Mouse (Mus musculus): ENCODE results near the gene Parp6.

Gene Parp6

DNA sequence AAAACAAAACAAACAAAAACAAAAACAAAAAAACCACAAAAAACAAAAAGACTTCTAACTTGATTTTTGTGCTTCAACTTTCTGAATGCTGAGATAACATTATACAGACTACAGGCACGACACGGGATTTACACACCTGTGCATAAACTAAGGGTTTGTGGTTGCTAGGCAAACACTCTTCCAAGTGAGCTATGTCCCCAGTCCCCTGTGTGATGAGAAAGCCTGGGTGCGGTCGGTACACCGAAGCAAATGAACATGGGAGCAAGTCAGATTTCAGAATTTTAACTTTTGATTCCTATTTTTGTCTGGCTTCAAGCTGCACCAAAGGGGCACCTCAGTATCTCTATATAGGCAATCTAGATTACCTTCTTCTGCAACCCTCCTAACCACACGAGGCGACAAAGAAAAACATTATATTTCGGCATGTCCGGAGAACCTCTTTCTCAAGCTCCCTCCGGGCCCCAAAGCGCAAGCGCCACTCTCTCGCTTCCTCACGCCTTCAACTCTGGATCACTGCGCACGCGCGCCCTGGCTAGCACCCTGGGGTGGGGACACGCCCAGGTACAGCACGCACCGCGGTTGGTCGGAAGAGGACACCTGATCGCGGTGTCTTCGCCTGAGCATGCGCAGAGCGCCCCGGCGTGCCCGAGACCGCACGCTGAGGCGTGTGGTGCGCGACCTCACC is at the start of gene Parp6:
TSS of gene Parp6 (plus strand) at position 663 of the 685 bp plus-strand sequence.
- peak; percentile 93 for ATAC-seq (ENCODE audit: insufficient number of reproducible peaks, low FRiP score, low TSS enrichment)

DNA sequence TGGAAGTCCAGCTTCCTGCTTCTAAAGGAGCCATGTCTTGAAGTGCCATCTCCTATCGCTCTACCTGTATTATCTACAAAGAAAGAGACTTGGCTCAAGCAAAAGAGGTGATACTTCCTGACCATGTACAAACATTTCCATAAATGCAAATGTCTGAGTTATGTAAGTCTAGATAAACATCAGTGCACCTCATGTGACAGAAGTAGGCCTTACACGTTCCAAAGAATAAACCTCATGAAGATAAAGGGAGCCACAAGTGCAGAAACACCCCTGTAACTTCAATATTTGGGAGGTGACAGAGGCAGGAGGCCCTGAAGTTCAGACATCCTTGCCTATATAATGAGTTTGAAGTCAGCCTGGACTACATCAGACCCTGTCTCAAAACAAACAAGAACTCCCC is 45.2 kb upstream of the Parp6 start:
- no peak for ATAC-seq (ENCODE audit: insufficient number of reproducible peaks, low FRiP score, low TSS enrichment)

DNA sequence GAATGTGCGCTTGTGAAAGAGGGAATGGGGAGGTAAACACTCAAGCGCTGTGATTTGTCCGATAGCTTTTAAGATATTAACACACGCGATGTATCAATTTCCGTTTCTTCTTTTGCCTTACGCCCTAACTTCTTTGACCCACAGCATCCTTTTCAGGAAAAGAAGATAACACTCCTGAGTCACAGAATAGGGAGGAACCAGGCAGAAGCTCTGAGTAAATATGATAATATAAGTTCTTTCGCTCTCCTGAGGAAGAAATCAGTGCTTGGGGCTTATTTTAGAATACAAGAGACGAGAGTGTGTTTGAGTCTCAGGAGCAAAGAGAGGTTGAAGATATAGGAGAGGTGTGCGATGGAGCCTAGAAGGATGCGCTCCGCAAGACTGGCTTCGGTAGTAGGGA is 39.7 kb upstream of the Parp6 start:
- no peak for ATAC-seq (ENCODE audit: insufficient number of reproducible peaks, low FRiP score, low TSS enrichment)

DNA sequence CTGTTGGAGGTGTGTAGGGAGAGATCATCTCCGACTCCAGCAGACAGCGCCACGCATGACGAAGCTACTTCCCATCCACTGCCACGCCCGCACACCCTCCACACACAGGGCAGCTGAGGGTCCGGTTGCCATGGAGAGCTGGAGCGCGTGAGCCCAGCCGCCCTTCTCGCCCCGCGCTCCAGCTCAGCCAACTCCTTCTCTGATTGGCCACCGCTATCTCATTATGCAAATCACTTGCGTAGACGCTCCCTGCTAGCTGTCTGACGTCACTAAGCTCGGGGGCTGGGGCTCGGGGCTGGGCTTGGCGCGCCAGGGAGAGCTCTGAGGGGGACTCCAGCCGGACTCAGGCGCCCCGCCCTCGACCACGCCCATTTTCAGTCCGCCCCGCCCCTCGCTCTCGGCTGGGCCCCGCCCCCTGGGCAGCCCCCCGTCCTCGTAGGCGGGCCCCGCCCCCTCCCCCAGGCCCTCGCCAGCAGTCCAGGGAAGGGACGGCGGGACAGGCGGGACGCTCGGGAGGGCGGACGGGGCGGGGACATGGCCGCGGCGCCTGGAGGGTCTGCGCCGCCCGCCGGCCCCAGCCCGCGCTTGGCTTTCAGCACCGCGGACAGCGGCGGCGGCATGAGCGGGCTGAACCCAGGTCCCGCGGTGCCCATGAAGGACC is 39.1 kb upstream of the Parp6 start, which contains the start of gene Celf6:
TSS of gene Celf6 (plus strand) at position 74 of the 661 bp plus-strand sequence.
- peak; percentile 91 for ATAC-seq (ENCODE audit: insufficient number of reproducible peaks, low FRiP score, low TSS enrichment)

- peak; percentile 56; the same call in 1 of the 2 replicates for ATAC-seq (ENCODE audit: insufficient number of reproducible peaks, low FRiP score, low TSS enrichment)
These were observed 38.6 kb upstream of the Parp6 start for GRCm38 (mm10) chr9:59578505-59578867.

DNA sequence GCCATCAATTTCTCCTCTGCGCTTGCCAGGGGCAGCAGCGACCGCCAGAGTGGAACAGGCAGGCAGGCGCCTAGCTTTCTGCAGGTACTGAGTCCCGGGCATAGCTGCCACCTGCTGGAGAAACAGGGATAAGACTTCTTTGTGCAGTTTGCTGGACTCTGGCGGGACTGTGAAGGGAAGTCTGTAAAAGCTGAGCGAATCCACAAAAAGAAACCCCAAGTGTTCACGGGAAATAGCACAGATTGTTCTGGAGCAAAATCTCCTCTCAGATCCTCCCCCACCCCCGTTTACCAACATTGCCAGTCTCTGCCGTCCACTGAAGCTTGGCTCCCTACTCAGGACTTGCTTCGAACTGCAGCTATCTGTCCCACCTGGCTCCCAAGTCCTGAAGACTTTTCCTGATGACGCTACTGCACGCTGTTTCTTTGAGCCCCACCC is 32.2 kb upstream of the Parp6 start:
- peak; percentile 65; the same call in 1 of the 2 replicates for ATAC-seq (ENCODE audit: insufficient number of reproducible peaks, low FRiP score, low TSS enrichment)

DNA sequence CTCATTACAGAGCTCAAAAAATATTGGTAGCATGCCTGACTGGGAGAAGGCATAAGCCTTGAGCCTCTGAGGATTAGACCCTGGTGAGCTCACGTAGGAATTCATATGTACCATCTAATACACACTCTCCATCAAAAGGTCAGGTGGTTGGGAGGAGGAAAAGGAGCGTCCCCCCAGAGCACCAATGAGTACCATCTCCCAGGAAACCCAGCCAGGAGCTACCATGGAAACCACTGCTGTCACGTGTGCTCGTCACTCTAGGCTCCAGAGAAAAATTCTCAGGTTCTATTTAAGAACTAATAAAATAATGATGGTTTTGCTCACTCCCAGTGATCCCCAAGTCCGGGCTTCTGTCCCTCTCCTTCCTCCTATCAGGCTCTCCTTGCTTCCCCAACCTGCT is 28.8 kb upstream of the Parp6 start:
- no peak for ATAC-seq (ENCODE audit: insufficient number of reproducible peaks, low FRiP score, low TSS enrichment)

DNA sequence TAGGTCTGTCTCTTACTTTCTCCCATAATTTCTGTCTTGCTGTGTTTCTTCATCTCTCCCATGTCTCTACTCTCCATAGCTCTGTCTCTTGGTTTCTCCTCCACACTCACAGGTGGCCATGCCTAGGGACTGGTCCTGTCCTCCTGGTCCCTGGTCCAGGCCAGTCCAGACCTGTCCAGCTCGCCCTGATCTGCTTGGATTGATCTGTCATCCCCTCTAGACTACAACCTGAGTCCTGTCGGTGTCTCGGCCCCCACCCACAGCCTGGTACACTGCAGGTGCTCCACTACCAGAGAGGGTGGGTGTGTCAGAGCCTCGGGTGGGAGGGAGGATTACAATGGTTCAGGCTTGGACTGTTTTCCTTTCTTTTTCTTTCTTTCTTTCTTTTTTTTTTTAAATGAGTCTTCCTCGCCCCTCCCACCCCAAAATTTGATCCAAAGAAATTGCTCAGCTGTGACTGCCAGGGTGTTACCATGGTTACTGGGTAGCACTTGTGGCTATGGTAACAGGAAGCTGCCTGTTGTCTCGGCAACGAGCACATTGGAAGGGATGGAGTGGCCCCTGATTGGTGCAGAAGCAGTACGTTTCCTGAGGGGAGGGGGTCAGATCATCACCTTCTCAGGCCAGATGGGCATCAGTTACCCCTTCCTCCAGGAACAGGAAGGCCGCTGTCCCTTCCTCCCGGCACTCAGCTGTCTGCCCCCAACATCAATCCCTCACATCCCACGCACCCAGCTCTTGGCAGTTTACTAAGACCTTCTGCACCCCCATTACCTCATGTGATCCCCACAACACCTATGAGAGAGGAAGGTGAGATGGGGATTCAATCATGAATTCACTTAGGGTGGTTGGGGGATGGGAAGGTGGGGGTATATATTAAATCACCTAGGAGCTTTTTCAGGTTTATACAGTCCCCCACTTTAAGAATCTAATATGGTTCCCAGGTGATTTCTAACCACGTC is 28.1 kb upstream of the Parp6 start:
- ATAC-seq (ENCODE audit: insufficient number of reproducible peaks, low FRiP score, low TSS enrichment) = no peak

DNA sequence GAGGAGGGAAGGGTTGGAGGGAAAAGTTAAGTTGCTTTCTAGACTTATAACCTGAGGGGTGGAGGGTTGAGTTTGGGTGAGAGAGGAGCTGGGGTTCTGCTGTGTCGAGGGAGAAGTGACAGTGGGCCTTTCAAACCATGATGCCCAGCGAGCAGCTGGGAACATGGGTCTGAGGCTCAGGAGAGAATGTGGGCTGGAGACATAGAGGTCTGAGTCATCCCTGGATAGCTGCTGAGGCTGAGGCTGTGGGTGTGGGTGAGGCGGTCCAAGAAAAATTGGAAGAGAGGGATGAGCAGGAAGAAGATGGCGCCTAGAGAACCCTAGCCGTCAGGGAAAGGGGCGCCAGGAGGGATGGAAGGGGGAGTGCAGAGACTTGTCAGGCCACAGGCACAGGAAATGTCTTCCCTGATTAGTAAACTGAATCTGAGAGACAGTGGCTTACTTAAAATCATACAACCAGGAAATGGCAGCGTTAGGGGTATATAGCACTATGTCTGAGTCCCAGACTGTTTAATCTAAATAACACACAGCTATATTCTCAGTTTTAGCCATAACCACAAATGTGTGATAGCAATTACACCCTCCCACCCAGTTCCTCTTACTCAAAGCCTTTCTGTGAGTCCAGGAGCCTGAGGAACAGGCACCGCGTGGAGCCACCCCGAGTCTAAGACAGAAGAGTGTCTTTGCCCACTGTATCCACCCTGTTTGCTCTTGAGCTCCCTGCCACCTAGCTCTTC is 27.2 kb upstream of the Parp6 start:
- ATAC-seq (ENCODE audit: insufficient number of reproducible peaks, low FRiP score, low TSS enrichment) = no peak

- no peak for ATAC-seq (ENCODE audit: insufficient number of reproducible peaks, low FRiP score, low TSS enrichment)
These were observed 15.4 kb upstream of the Parp6 start for GRCm38 (mm10) chr9:59601661-59602060.

DNA sequence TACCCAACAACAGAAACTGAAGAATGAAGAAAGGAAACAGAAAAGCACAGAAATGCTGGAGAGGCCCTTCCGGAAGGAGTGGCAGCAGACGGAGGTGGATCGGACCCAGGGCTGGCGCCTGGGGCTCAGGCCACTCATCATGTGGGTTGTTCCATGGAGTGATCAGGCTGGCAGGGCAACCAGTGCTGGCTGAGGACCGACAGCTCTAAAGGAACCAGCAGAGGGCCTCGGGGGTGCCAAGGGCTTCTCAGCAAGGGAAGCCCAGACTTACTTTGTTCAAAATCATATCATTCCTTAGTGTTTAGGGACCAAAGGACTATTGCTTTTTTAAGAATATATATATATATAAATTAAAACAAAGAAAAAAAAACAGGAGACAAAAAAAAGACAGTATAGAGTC is 11.1 kb upstream of the Parp6 start:
- no peak for ATAC-seq (ENCODE audit: insufficient number of reproducible peaks, low FRiP score, low TSS enrichment)

DNA sequence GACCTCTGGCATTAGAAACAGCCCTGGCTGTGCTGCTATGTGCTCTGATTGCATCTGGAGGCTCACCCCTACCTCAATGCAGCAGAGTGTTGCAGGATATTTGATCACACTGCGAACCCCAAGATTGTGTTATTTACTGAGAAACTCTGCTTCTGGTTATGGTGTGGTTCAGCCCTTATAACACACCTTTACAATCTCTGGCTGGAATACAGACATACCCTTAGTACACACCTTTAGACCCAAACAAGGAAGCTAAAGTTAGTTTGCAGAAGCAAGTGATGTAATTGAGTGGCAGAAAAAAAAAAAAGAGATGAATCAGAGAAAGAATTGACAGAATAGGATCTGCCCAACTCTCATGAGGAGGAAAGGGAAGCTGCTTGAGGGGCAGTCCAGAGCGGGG is 6.1 kb upstream of the Parp6 start:
- no peak for ATAC-seq (ENCODE audit: insufficient number of reproducible peaks, low FRiP score, low TSS enrichment)

GRCm38 (mm10) chr9:59615797-59616196 is 1.3 kb upstream of the Parp6 start:
- no peak for ATAC-seq (ENCODE audit: insufficient number of reproducible peaks, low FRiP score, low TSS enrichment)

GRCm38 (mm10) chr9:59617307-59617973 is 356 bp downstream of the Parp6 start:
- ATAC-seq (ENCODE audit: insufficient number of reproducible peaks, low FRiP score, low TSS enrichment) = peak; percentile 83

GRCm38 (mm10) chr9:59638372-59638771 is 21.3 kb downstream of the Parp6 start:
- ATAC-seq (ENCODE audit: insufficient number of reproducible peaks, low FRiP score, low TSS enrichment) = no peak

- no peak for ATAC-seq (ENCODE audit: insufficient number of reproducible peaks, low FRiP score, low TSS enrichment)
These were observed 22.9 kb downstream of the Parp6 start for GRCm38 (mm10) chr9:59639936-59640335.

- no peak for ATAC-seq (ENCODE audit: insufficient number of reproducible peaks, low FRiP score, low TSS enrichment)
These were observed 24.2 kb downstream of the Parp6 start for GRCm38 (mm10) chr9:59641320-59641719.

- ATAC-seq (ENCODE audit: insufficient number of reproducible peaks, low FRiP score, low TSS enrichment) = no peak
These were observed 32.8 kb downstream of the Parp6 start for GRCm38 (mm10) chr9:59649911-59650310.

DNA sequence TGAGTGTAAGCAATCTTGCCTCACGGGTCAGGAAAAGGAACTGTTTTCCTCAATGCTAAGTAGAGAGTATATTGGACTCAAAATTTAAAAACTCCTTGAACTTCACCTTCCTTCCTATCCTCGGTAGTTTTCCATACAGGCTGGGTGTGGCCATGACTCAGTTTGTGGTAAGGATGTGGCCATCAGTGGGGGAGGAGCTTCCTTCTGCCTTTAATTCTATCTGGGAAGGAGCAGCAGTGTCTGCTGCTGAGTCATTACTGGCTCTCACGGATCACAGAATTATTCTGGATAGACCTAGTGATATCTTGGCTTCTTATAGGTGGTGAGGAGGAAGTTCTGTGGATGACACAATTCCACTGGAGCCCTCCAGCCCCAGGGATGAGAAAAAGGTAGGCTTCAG is 36.3 kb downstream of the Parp6 start:
- no peak for ATAC-seq (ENCODE audit: insufficient number of reproducible peaks, low FRiP score, low TSS enrichment)
